Mouse (Mus musculus) thymus, adult 2 months (tissue): ENCODE measurements around the gene Arfip1.

Experiments used
- CTCF ChIP-seq: fragments of 200-500 bp; IDR thresholded peaks from 2 replicates; pipeline ENCODE4 v1.5.1; 2012; ENCODE audit warnings: mild to moderate bottlenecking, control low read depth, low read length, moderate library complexity, borderline replicate concordance; ENCODE audit not compliant: control insufficient read depth, poor library complexity, insufficient read depth; ENCODE audit errors: extremely low read depth
- POLR2A ChIP-seq: fragments of 200-500 bp; IDR thresholded peaks from 2 replicates; pipeline ENCODE4 v1.6.1; 2012; ENCODE audit warnings: mild to moderate bottlenecking, low read length, control low read depth, moderate library complexity; ENCODE audit not compliant: control insufficient read depth, poor library complexity, insufficient read depth; ENCODE audit errors: extremely low read depth

DNA sequence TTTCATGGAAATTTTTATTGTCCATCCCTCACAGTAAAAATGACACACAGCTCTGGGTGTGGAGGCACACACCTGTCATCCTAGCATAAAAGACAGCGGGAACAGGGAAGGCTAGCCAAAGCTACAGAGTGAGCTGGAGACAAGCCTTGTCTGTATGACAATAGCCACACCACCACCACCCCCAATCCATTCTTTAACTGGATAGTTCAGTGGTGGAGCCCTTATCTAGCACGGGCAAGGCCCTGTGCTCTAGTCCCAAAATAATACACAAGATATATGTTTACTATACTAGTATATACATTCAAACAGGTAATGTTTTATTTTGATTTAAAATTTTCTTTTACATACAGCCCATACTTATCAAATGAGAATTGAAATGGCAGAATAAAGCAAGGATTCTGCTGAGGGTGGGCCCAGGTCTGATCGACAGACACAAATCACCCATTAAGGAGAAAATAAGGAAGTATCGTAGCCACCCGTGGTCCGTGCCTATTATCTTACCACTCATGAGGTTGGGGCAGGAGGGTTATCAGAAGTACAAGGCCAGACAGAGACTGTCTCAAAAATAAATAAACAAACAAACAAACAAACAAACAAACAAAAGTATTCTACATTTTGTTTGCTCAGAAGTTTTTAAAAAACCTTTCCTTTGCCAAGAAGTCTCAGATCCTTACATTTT is 116.5 kb downstream of the Arfip1 start:
- TF ChIP-seq CTCF (no peak), POLR2A (no peak)
